Mouse (Mus musculus) cerebellum, adult (tissue): Measurements from ENCODE around the gene Gm7876.
"Not testable (repeated sequence)": the region's sequence is repeated elsewhere in the genome, so short reads cannot be mapped to it uniquely, and the experiment has no call there.

Experiments
- ATAC-seq: cut with Nextera tagmentation; 2 replicates; pipeline ENCODE4 v1.9.2; 2017; ENCODE audit warnings: mild to moderate bottlenecking, moderate library complexity, mixed read lengths; ENCODE audit not compliant: insufficient number of reproducible peaks, low FRiP score, low TSS enrichment

Gm7876 gene

DNA sequence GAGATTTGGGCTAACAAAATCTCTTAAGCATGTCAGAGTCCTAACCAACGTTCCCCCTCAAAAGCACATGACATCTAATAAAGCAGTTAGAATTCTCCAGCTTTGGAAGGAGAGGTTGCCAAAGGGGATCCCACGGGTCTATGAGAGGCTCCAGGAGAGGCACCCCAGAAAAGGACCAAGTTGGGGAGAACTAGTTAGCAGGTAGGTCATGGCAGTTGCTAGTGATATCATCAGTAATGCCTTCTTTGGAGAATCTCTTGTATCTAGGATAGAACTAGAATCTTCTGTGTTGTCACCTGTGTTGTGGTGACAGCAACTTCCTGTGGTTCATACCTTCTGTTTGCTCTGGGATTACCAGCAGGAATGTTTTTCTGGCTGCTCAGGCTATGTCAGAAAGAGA lies at the start of gene Gm7876:
Gene Gm7876, plus strand, starts transcription at position 301 of the 400 bp plus-strand sequence.
- ATAC-seq, result not testable (repeated sequence)

DNA sequence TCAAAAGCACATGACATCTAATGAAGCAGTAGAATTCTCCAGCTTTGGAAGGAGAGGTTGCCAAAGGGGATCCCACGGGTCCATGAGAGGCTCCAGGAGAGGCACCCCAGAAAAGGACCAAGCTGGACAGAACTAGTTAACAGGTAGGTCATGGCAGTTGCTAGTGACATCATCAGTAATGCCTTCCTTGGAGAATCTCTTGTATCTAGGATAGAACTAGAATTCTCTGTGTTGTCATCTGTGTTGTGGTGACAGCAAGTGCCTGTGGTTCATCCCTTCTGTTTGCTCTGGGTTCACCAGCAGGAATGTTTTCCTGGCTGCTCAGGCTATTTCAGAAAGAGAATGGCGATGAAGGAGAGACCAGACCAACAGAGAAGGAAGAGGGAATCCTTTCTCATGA lies 45.1 kb upstream of the Gm7876 start, which contains the start of gene Gm3239:
Gene Gm3239, plus strand, starts transcription at position 301 of the 400 bp plus-strand sequence.
- not testable (repeated sequence) for ATAC-seq

DNA sequence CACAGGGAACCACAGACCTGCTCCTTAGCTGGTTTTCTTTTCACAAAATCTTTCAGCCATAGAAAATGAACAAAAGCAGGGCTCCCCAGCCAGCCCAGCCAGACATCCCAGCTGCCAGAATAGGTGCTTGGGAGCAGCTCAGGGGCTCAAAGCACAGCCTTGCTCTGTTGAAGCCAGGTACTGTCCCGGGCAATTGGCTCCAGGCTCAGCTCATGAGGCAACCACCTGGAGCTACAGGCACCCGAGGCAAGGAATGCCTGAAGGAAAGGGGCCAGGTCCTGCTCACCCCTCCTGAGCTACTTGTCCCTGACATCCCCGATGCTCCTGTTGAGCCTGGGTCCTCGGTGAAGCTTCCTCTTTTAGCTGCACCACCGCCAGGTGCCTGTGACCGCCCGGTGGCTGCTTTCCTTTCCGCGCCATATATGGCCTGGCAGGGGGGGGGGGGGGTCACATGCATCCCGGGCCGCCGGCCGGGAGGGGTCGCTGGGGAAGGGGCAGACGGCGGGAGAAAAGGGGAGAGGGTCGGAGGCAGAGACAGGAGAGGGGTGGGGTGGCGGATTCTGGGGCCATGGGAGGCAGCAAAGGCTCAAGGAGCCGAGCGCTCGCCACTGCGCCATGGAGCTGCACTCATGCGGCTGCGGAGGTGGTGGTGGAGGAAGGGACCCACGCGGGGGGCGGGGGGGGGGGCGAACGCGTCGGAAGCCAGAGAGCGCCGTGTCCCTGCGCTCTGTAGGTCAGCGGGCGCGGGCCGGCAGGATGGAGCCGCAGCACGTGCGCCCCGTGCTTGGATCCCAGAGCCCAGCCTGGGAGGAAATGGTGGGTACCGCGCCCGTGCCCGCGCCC lies 17.2 kb downstream of the Gm7876 start, which contains the start of gene Gm3252:
Gene Gm3252, plus strand, starts transcription at position 738 of the 843 bp plus-strand sequence.
- ATAC-seq, result not testable (repeated sequence)
